Mouse (Mus musculus) liver, embryonic 11.5 days (tissue): ENCODE data around the gene Raly. TPM values are rescaled to one million over a fixed set of nuclear protein-coding genes. Genes with fewer than 3 reads are reported as not detected.

Source experiments
- ATAC-seq: fragments of 200-750 bp; cut with Nextera tagmentation; replicated peaks from 2 replicates; pipeline ENCODE4 v1.8.0; 2017; ENCODE audit warnings: moderate number of reproducible peaks, mild to moderate bottlenecking, moderate TSS enrichment, moderate library complexity; ENCODE audit not compliant: low FRiP score
- DNase-seq: peaks from one replicate; pipeline ENCODE4 v3.0.0-alpha.2; 2017; ENCODE audit warnings: low spot score
- H3K27ac ChIP-seq: fragments of 300-500 bp; sonication (generic); 2 replicates; pipeline ENCODE4 v1.5.1; 2014; ENCODE audit warnings: mild to moderate bottlenecking, low read depth, low read length, control low read depth
- H3K27me3 ChIP-seq: fragments of 300-500 bp; sonication (generic); replicated peaks from 2 replicates; pipeline ENCODE4 v1.6.1; 2014; ENCODE audit warnings: low read length, mixed read lengths; ENCODE audit not compliant: control insufficient read depth, insufficient read depth
- H3K36me3 ChIP-seq: fragments of 300-500 bp; sonication (generic); 2 replicates; pipeline ENCODE4 v1.6.1; 2014; ENCODE audit warnings: mild to moderate bottlenecking, low read length, moderate library complexity, mixed read lengths; ENCODE audit not compliant: control insufficient read depth, insufficient read depth
- H3K4me1 ChIP-seq: fragments of 300-500 bp; sonication (generic); replicated peaks from 2 replicates; pipeline ENCODE4 v1.6.1; 2014; ENCODE audit warnings: low read length, mixed read lengths; ENCODE audit not compliant: control insufficient read depth, insufficient read depth
- H3K4me2 ChIP-seq: fragments of 300-500 bp; sonication (generic); 2 replicates; pipeline ENCODE4 v1.6.1; 2014; ENCODE audit warnings: mild to moderate bottlenecking, control low read depth, moderate library complexity
- H3K4me3 ChIP-seq: fragments of 300-500 bp; sonication (generic); 2 replicates; pipeline ENCODE4 v1.5.1; 2014; ENCODE audit warnings: low read depth, low read length, control low read depth
- H3K9ac ChIP-seq: fragments of 300-500 bp; sonication (generic); 2 replicates; pipeline ENCODE4 v1.6.1; 2014; ENCODE audit warnings: low read depth, low read length, control low read depth
- H3K9me3 ChIP-seq: fragments of 300-500 bp; sonication (generic); 2 replicates; pipeline ENCODE4 v1.6.1; 2016; ENCODE audit warnings: low read length, inconsistent platforms, mixed read lengths; ENCODE audit not compliant: control insufficient read depth
- WGBS: fragments of 180-500 bp; shearing (Covaris S2); extraction: QIAGEN DNeasy Blood & Tissue Kit; methylation state at CpG from one replicate; pipeline ENCODE4 v1.1.7; 2014; 5-methylcytosine and 5-hydroxymethylcytosine counted together
- polyA plus RNA-seq: library from polyadenylated mRNA; unstranded; fragments of >200 nt; fragmentation: Nextera tagmentation; extraction: Ambion mirVana; gene quantifications from 2 replicates; pipeline ENCODE4 v1.2.1, GENCODE M21; 2014

Gene Raly
- polyA plus RNA-seq, 1 experiment from 2014 or later, result 66.2 TPM

GRCm38 (mm10) chr2:154915922-154916541, 125.1 kb downstream of the Raly start:
- Histone ChIP-seq H3K9me3 (no peaks in the 10 kb centered on the region), H3K36me3 (no peaks in the 10 kb centered on the region), H3K27me3 (no peaks in the 10 kb centered on the region), H3K27ac (no peak overlapping the region), H3K4me3 (no peak overlapping the region), H3K4me1 (no peaks in the 10 kb centered on the region), H3K9ac (no peak overlapping the region), H3K4me2 (no peak overlapping the region)
- DNase-seq, result no peak
- WGBS, result 65% methylated on average over 12 of the region's 12 CpGs
- no peak for ATAC-seq

DNA sequence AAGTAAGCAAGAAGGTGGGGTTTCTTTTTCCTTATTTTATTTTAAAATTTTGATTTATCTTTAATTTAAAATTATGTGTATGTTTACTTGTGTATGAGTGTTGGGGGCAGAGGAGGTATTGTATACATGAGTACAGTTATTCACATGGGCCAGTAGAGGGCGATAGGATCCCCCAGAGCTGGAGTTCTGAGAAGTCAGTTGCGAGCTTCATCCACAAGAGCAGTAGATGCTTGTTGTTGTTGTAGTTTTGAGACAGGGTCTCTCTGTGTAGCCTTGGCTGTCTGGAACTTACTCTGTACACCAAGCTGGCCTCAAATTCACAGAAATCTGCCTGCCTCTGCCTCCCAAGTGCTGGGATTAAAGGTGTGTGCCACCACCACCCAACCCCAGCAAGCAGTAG, 125.7 kb downstream of the Raly start:
- Histone ChIP-seq H3K9me3 (no peaks in the 10 kb centered on the region), H3K4me3 (no peak overlapping the region), H3K27ac (no peak overlapping the region), H3K36me3 (no peaks in the 10 kb centered on the region), H3K4me1 (no peaks in the 10 kb centered on the region), H3K9ac (no peak overlapping the region), H3K27me3 (no peaks in the 10 kb centered on the region), H3K4me2 (no peak overlapping the region)
- DNase-seq (no peak), ATAC-seq (no peak)
- 17% methylated on average over 2 of the region's 2 CpGs for WGBS

Other genes starting within 250 kb of the Raly start
- gene 1700003F12Rik, start 244.0 kb upstream of the Raly start, polyA plus RNA-seq, result 1.0 and 1.8 TPM in 2 replicates
- gene Actl10, start 239.3 kb upstream of the Raly start, polyA plus RNA-seq, result 0.25 TPM in 1 of 2 replicates, not detected in the other
- gene Necab3, start 232.2 kb upstream of the Raly start, polyA plus RNA-seq, result 1.9 and 2.4 TPM in 2 replicates
- 12.6 and 14.0 TPM in 2 replicates for gene E2f1, start 221.2 kb upstream of the Raly start, polyA plus RNA-seq
- gene Pxmp4, start 187.4 kb upstream of the Raly start, polyA plus RNA-seq, result 25.2 and 25.6 TPM in 2 replicates
- gene Zfp341, start 177.8 kb upstream of the Raly start, polyA plus RNA-seq, result 1.3 and 1.5 TPM in 2 replicates
- gene 4930519P11Rik, start 177.7 kb upstream of the Raly start, polyA plus RNA-seq, result not detected in 2 replicates
- 9.3 and 10.9 TPM in 2 replicates for gene Chmp4b, start 139.4 kb upstream of the Raly start, polyA plus RNA-seq
- not detected in 2 replicates for gene Gm14214, start 21.1 kb upstream of the Raly start, polyA plus RNA-seq
- 0.62 TPM in 1 of 2 replicates, not detected in the other for gene a, start 306 bp downstream of the Raly start, polyA plus RNA-seq
- 174 and 183 TPM in 2 replicates for gene Eif2s2, start 101.8 kb downstream of the Raly start, polyA plus RNA-seq
- gene Gm14226, start 227.2 kb downstream of the Raly start, polyA plus RNA-seq, result 1.8 and 3.1 TPM in 2 replicates